Mouse (Mus musculus) thymus, postnatal 10 days (tissue): ENCODE measurements around the gene Gm8265.
"Not testable (repeated sequence)": the region's sequence is repeated elsewhere in the genome, so short reads cannot be mapped to it uniquely, and the experiment has no call there.

Source experiments
- DNase-seq, 2 experiments: peaks; one replicate each; pipeline ENCODE4 v3.0.0; 2021; ENCODE audit warnings: low spot score in 2 of 2

The Gm8265 gene

GRCm38 (mm10) chr14:5632928-5633327 is at the start of gene Gm8265:
Gene Gm8265 (minus strand): TSS chr14:5633028.
- DNase-seq, result not testable (repeated sequence)
